Mouse (Mus musculus) forebrain, postnatal 0 days (tissue): ENCODE measurements at regions not wholly inside any gene's neighbourhood (a gene's known extent, or its start where the extent isn't known, plus 50 kb on each side); places are given as distances from the start of the nearest gene placed in this dataset.

ENCODE experiments used
- ATAC-seq: fragments of 200-750 bp; cut with Nextera tagmentation; 2 replicates; pipeline ENCODE4 v1.8.0; 2017; ENCODE audit warnings: mild to moderate bottlenecking, moderate library complexity
- DNase-seq: peaks from one replicate; pipeline ENCODE4 v3.0.0-alpha.2; 2015
- H3K27ac ChIP-seq: fragments of 300-500 bp; sonication (generic); 2 replicates; pipeline ENCODE4 v1.5.1; 2014; ENCODE audit warnings: low read depth, mild to moderate bottlenecking, antibody characterized with exemption, low read length, moderate library complexity, mixed read lengths
- H3K27me3 ChIP-seq: fragments of 300-500 bp; sonication (generic); 2 replicates; pipeline ENCODE4 v1.6.1; 2014; ENCODE audit warnings: mild to moderate bottlenecking, low read length, mixed read lengths; ENCODE audit not compliant: insufficient read depth
- H3K36me3 ChIP-seq: fragments of 300-500 bp; sonication (generic); 2 replicates; pipeline ENCODE4 v1.6.1; 2014; ENCODE audit warnings: mild to moderate bottlenecking, moderate library complexity; ENCODE audit not compliant: insufficient read depth
- H3K4me1 ChIP-seq: fragments of 300-500 bp; sonication (generic); 2 replicates; pipeline ENCODE4 v1.6.1; 2014; ENCODE audit warnings: antibody characterized with exemption; ENCODE audit not compliant: insufficient read depth
- H3K4me2 ChIP-seq: fragments of 300-500 bp; sonication (generic); 2 replicates; pipeline ENCODE4 v1.6.1; 2014; ENCODE audit warnings: low read depth, mild to moderate bottlenecking, moderate library complexity
- H3K4me3 ChIP-seq: fragments of 300-500 bp; sonication (generic); 2 replicates; pipeline ENCODE4 v1.5.1; 2014; ENCODE audit warnings: low read depth, low read length, mixed read lengths
- H3K9ac ChIP-seq: fragments of 300-500 bp; sonication (generic); 2 replicates; pipeline ENCODE4 v1.6.1; 2014; ENCODE audit warnings: mild to moderate bottlenecking
- H3K9me3 ChIP-seq: fragments of 300-500 bp; sonication (generic); 2 replicates; pipeline ENCODE4 v1.6.1; 2016; ENCODE audit warnings: low read length
- CTCF ChIP-seq: sonication (generic); IDR thresholded peaks from 2 replicates; pipeline ENCODE4 v1.5.1; 2016; ENCODE audit warnings: antibody characterized with exemption, control low read depth, low read depth
- whole genome bisulfite sequencing: fragments of 180-500 bp; shearing (Covaris S2); extraction: QIAGEN DNeasy Blood & Tissue Kit; methylation state at CpG from one replicate; pipeline ENCODE4 v1.1.7; 2014; 5-methylcytosine and 5-hydroxymethylcytosine counted together

- Histone ChIP-seq H3K36me3 (no peaks in the 10 kb centered on the region), H3K9ac (no peak overlapping the region), H3K9me3 (no peaks in the 10 kb centered on the region), H3K27ac (no peak overlapping the region), H3K4me2 (no peak overlapping the region), H3K4me3 (no peak overlapping the region), H3K4me1 (no peaks in the 10 kb centered on the region), H3K27me3 (no peaks in the 10 kb centered on the region)
- ATAC-seq (no peak), DNase-seq (no peak)
- no peak for TF ChIP-seq CTCF
- WGBS, result 68% methylated on average over 6 of the region's 6 CpGs
Measured at GRCm38 (mm10) chr10:37079535-37079934, 59.2 kb downstream of the Marcks start.

- no peak overlapping the region for H3K4me3 ChIP-seq
- H3K27ac ChIP-seq, result no peak overlapping the region
- TF ChIP-seq CTCF, result no peak
- WGBS, result 8% methylated on average over 5 of the region's 5 CpGs
- no peak overlapping the region for H3K4me2 ChIP-seq
- no peaks in the 10 kb centered on the region for H3K4me1 ChIP-seq
- H3K27me3 ChIP-seq, result no peaks in the 10 kb centered on the region
- H3K36me3 ChIP-seq, result no peaks in the 10 kb centered on the region
- peak; percentile 51 for DNase-seq
- no peak overlapping the region for H3K9ac ChIP-seq
- ATAC-seq, result peak; percentile 54
- H3K9me3 ChIP-seq, result no peaks in the 10 kb centered on the region
Measured at GRCm38 (mm10) chr10:37078439-37078838, 60.3 kb downstream of the Marcks start.

GRCm38 (mm10) chr10:37077741-37078140 is 61.0 kb downstream of the Marcks start:
- TF ChIP-seq CTCF, result no peak
- H3K9me3 ChIP-seq, result no peaks in the 10 kb centered on the region
- DNase-seq (no peak), ATAC-seq (no peak)
- no peaks in the 10 kb centered on the region; the same call in 1 of the 2 replicates for H3K4me1 ChIP-seq
- H3K27me3 ChIP-seq, result no peaks in the 10 kb centered on the region
- H3K27ac ChIP-seq, result no peak overlapping the region
- no peak overlapping the region for H3K9ac ChIP-seq
- no peak overlapping the region for H3K4me3 ChIP-seq
- H3K36me3 ChIP-seq, result no peaks in the 10 kb centered on the region
- WGBS, result 84% methylated on average over 2 of the region's 2 CpGs
- no peak overlapping the region for H3K4me2 ChIP-seq

- H3K36me3 ChIP-seq, result no peaks in the 10 kb centered on the region
- H3K27ac ChIP-seq, result no peak overlapping the region
- no peak overlapping the region for H3K4me2 ChIP-seq
- ATAC-seq (peak; percentile 84), DNase-seq (peak; percentile 89)
- H3K4me1 ChIP-seq, result no peaks in the 10 kb centered on the region; the same call in 1 of the 2 replicates
- no peaks in the 10 kb centered on the region for H3K27me3 ChIP-seq
- H3K9ac ChIP-seq, result no peak overlapping the region
- peak; percentile 84 for TF ChIP-seq CTCF
- H3K9me3 ChIP-seq, result no peaks in the 10 kb centered on the region
- WGBS, result 9% methylated on average over 5 of the region's 5 CpGs
- H3K4me3 ChIP-seq, result no peak overlapping the region
Measured at GRCm38 (mm10) chr10:37072834-37073233, 65.9 kb downstream of the Marcks start.

GRCm38 (mm10) chr10:37072061-37072460 is 66.7 kb downstream of the Marcks start:
- Histone ChIP-seq H3K27me3 (no peaks in the 10 kb centered on the region), H3K9me3 (no peaks in the 10 kb centered on the region), H3K4me3 (no peak overlapping the region), H3K36me3 (no peaks in the 10 kb centered on the region), H3K9ac (no peak overlapping the region), H3K4me2 (no peak overlapping the region), H3K27ac (no peak overlapping the region), H3K4me1 (no peaks in the 10 kb centered on the region; the same call in 1 of the 2 replicates)
- 88% methylated on average over 5 of the region's 5 CpGs for WGBS
- ATAC-seq, result no peak
- DNase-seq, result no peak
- no peak for TF ChIP-seq CTCF

GRCm38 (mm10) chr10:37071420-37071819 is 67.3 kb downstream of the Marcks start:
- 85% methylated on average over 2 of the region's 2 CpGs for WGBS
- H3K4me1 ChIP-seq, result no peaks in the 10 kb centered on the region; the same call in 1 of the 2 replicates
- H3K36me3 ChIP-seq, result no peaks in the 10 kb centered on the region
- H3K9me3 ChIP-seq, result no peaks in the 10 kb centered on the region
- no peak overlapping the region for H3K9ac ChIP-seq
- H3K4me2 ChIP-seq, result no peak overlapping the region
- no peaks in the 10 kb centered on the region for H3K27me3 ChIP-seq
- H3K4me3 ChIP-seq, result no peak overlapping the region
- H3K27ac ChIP-seq, result no peak overlapping the region
- no peak for TF ChIP-seq CTCF
- no peak for ATAC-seq
- DNase-seq, result no peak
